Comparison of ENCODE assay signal across 33 mouse cellular contexts in genomic region chr13:19152126-19152525, GRCm38 (mm10).
"Had no signal": no experiment of that assay in that cellular context is flagged by ENCODE, and none has a peak within 500 bp of the region (broad histone marks: within the 10 kb centered on the region; RNA-seq: fewer than 3 reads in every experiment).

No protein-coding gene starts in this region.

- H3K4me2 ChIP-seq: limb, embryonic 12.5 days; limb, embryonic 13.5 days; limb, embryonic 15.5 days; liver, embryonic 11.5 days; liver, embryonic 12.5 days; liver, embryonic 13.5 days; liver, embryonic 15.5 days; lung, embryonic 14.5 days; lung, embryonic 15.5 days; midbrain, embryonic 11.5 days; midbrain, embryonic 12.5 days; midbrain, embryonic 13.5 days; midbrain, embryonic 15.5 days; neural tube, embryonic 12.5 days; neural tube, embryonic 13.5 days had no signal

- H3K9me3 ChIP-seq: limb, embryonic 10.5 days; limb, embryonic 12.5 days; limb, embryonic 13.5 days; limb, embryonic 15.5 days; liver, embryonic 12.5 days; liver, embryonic 13.5 days; liver, embryonic 15.5 days; lung, embryonic 15.5 days; megakaryocyte, embryonic 14.5 days; midbrain, embryonic 10.5 days; midbrain, embryonic 12.5 days; midbrain, embryonic 13.5 days; midbrain, embryonic 15.5 days; neural tube, embryonic 12.5 days; neural tube, embryonic 13.5 days had no signal

- H3K27ac ChIP-seq: limb, embryonic 10.5 days; limb, embryonic 12.5 days; limb, embryonic 13.5 days; limb, embryonic 15.5 days; lung, embryonic 15.5 days; macrophage; midbrain, embryonic 10.5 days; midbrain, embryonic 12.5 days; midbrain, embryonic 13.5 days; midbrain, embryonic 15.5 days; neural tube, embryonic 12.5 days; neural tube, embryonic 13.5 days had no signal

- H3K9ac ChIP-seq: limb, embryonic 12.5 days; limb, embryonic 13.5 days; limb, embryonic 15.5 days; liver, embryonic 12.5 days; liver, embryonic 13.5 days; liver, embryonic 14.5 days; liver, embryonic 15.5 days; liver, postnatal 0 days; lung, embryonic 14.5 days; lung, embryonic 15.5 days; midbrain, embryonic 12.5 days; midbrain, embryonic 13.5 days; midbrain, embryonic 15.5 days; neural tube, embryonic 12.5 days; neural tube, embryonic 13.5 days had no signal

- H3K4me1 ChIP-seq: limb, embryonic 10.5 days; limb, embryonic 12.5 days; limb, embryonic 13.5 days; limb, embryonic 15.5 days; lung, embryonic 15.5 days; midbrain, embryonic 10.5 days; midbrain, embryonic 12.5 days; midbrain, embryonic 13.5 days; midbrain, embryonic 15.5 days; neural tube, embryonic 12.5 days had no signal

- DNase-seq: left cerebral cortex, postnatal 4 days; liver; liver, embryonic 13.5 days; liver, postnatal 0 days; lung, adult 18-20 months; lung, adult 2 months; lung, embryonic 14.5 days; lung, postnatal 10 days; lung, postnatal 14 days; lung, postnatal 36 days; lung, postnatal 4 days; midbrain, embryonic 14.5 days had no signal

- H3K27me3 ChIP-seq: limb, embryonic 12.5 days; limb, embryonic 13.5 days; limb, embryonic 15.5 days; liver, embryonic 12.5 days; liver, embryonic 13.5 days; liver, embryonic 15.5 days; lung, embryonic 15.5 days; megakaryocyte, embryonic 14.5 days; midbrain, embryonic 12.5 days; midbrain, embryonic 13.5 days; midbrain, embryonic 15.5 days; neural tube, embryonic 12.5 days; neural tube, embryonic 13.5 days had no signal

- ATAC-seq: liver, embryonic 12.5 days; liver, postnatal 0 days; lung, postnatal 0 days; midbrain, embryonic 13.5 days; midbrain, embryonic 15.5 days; midbrain, embryonic 16.5 days had no signal

- H3K36me3 ChIP-seq: limb, embryonic 10.5 days; limb, embryonic 12.5 days; limb, embryonic 13.5 days; limb, embryonic 15.5 days; liver, embryonic 12.5 days; liver, embryonic 13.5 days; liver, embryonic 15.5 days; lung, embryonic 15.5 days; midbrain, embryonic 10.5 days; midbrain, embryonic 12.5 days; neural tube, embryonic 12.5 days had no signal

- H3K4me3 ChIP-seq: limb, embryonic 10.5 days; limb, embryonic 12.5 days; limb, embryonic 13.5 days; limb, embryonic 15.5 days; liver, embryonic 12.5 days; liver, embryonic 13.5 days; liver, embryonic 15.5 days; lung, embryonic 15.5 days; megakaryocyte, embryonic 14.5 days; midbrain, embryonic 10.5 days; midbrain, embryonic 12.5 days; midbrain, embryonic 13.5 days; midbrain, embryonic 15.5 days; myocyte; neural tube, embryonic 12.5 days; neural tube, embryonic 13.5 days had no signal
